ENCODE assay signal across 23 mouse cellular contexts in the genomic region with DNA sequence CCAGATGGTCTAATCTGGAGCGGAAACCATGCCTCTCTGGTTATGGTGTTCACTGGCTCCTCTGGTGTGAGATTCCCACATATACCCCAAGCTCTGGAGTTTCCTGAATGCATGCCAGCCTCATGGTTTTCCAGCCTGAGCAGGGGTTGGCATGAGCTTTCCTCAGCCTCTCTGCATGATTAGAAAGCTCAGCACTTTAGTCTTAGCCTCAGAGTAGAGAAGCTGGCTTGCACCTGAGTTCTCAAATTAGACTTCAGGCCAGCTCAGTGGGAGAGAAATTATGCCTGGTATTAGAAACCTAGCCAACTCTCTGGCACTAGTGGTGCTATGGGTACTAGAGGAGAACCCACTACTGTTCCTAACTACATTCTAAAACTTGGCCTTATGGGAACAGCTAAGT.
A peak's percentile ranks its signal among the peaks of the same experiment; 100 is the strongest.
DNase-seq lines count a peak whose midpoint lies in the region; ATAC-seq and TF ChIP-seq lines count a peak whose summit lies in the region.
"Had no signal": no experiment of that assay in that cellular context is flagged by ENCODE, and none has a peak within 500 bp of the region (broad histone marks: within the 10 kb centered on the region; RNA-seq: fewer than 3 reads in every experiment).

No protein-coding gene starts in this region.

- no peak for ATAC-seq in monocyte, adult 5-6 weeks (replicated peaks; ENCODE audit: insufficient number of reproducible peaks, low FRiP score, low TSS enrichment, poor library complexity, severe bottlenecking)
- ATAC-seq: forebrain, embryonic 14.5 days; intestine, postnatal 0 days had no signal

- no peak for TF ChIP-seq CTCF in heart, adult 2 months (IDR thresholded peaks at IDR 0.05)
- TF ChIP-seq CTCF in cerebellum, adult 2 months (IDR thresholded peaks at IDR 0.05; ENCODE audit: borderline replicate concordance, insufficient read depth, low read depth, low read length), result no peak

- no peak overlapping the region for H3K27ac ChIP-seq in heart, adult 2 months
- no peak overlapping the region for H3K27ac ChIP-seq in cerebellum, adult 2 months (ENCODE audit: insufficient read depth, low read length)
- H3K27ac ChIP-seq: embryonic facial prominence, embryonic 15.5 days; heart, embryonic 15.5 days; hindbrain, embryonic 12.5 days; kidney, embryonic 15.5 days; liver, embryonic 13.5 days; neural tube, embryonic 15.5 days; stomach, embryonic 15.5 days had no signal

- DNase-seq in cerebellum, adult 11 months, result peak; percentile 16
- no peak for DNase-seq in cerebellum, postnatal 4 days (ENCODE audit: low spot score in 2 of 2)
- peak; percentile 13 to 16 for DNase-seq in heart, adult 9 months (ENCODE audit: low spot score in 2 of 2)
- no peak for DNase-seq in heart, adult 2 months
- DNase-seq in cerebellum, adult 2 months, result peak; percentile 33 to 64
- peak; percentile 27 to 45 for DNase-seq in cerebellum, postnatal 36 days
- DNase-seq in kidney, adult 11 months, result no peak
- DNase-seq: adrenal gland, postnatal 10 days; kidney, postnatal 4 days; liver, embryonic 13.5 days; lung, adult 2 months; lung, postnatal 14 days; thymus, adult 2 months; thymus, postnatal 4 days had no signal

- no peaks in the 10 kb centered on the region for H3K27me3 ChIP-seq in heart, adult 2 months (ENCODE audit: control insufficient read depth, insufficient read depth, low read length)
- no peaks in the 10 kb centered on the region for H3K27me3 ChIP-seq in cerebellum, adult 2 months (ENCODE audit: control insufficient read depth, insufficient read depth, low read length)
- H3K27me3 ChIP-seq: heart, embryonic 15.5 days; hindbrain, embryonic 12.5 days; kidney, embryonic 15.5 days; liver, embryonic 13.5 days; neural tube, embryonic 15.5 days; stomach, embryonic 15.5 days had no signal

- no peak for TF ChIP-seq EP300 in heart, adult 2 months (IDR thresholded peaks at IDR 0.05; ENCODE audit: insufficient read depth, low read depth, low read length)

- no peak for TF ChIP-seq POLR2A in heart, adult 2 months (IDR thresholded peaks at IDR 0.05; ENCODE audit: insufficient read depth, low read depth, low read length)
- TF ChIP-seq POLR2A in cerebellum, adult 2 months (IDR thresholded peaks at IDR 0.05; ENCODE audit: borderline replicate concordance, insufficient read depth, low read length), result no peak

- H3K36me3 ChIP-seq in heart, adult 2 months (ENCODE audit: control insufficient read depth, insufficient read depth, low read length), result peaks cover 3% of the 10 kb centered on the region; the same call in 1 of the 2 replicates
- H3K36me3 ChIP-seq: embryonic facial prominence, embryonic 15.5 days; heart, embryonic 15.5 days; stomach, embryonic 15.5 days had no signal

- no peak overlapping the region for H3K4me3 ChIP-seq in heart, adult 2 months
- no peak overlapping the region for H3K4me3 ChIP-seq in cerebellum, adult 2 months (replicated peaks; ENCODE audit: insufficient read depth, low read depth, low read length)
- H3K4me3 ChIP-seq: embryonic facial prominence, embryonic 15.5 days; heart, embryonic 15.5 days; hindbrain, embryonic 12.5 days; kidney, embryonic 15.5 days; liver, embryonic 13.5 days; neural tube, embryonic 15.5 days; stomach, embryonic 15.5 days had no signal

- WGBS in heart, adult 2 months, result 89% methylated on average over 1 of the region's 1 CpGs
- WGBS in cerebellum, adult 2 months, result 43% methylated on average over 1 of the region's 1 CpGs

- H3K4me1 ChIP-seq in heart, adult 2 months (ENCODE audit: control insufficient read depth, insufficient read depth, low read length), result no peaks in the 10 kb centered on the region
- peaks cover 8% of the 10 kb centered on the region for H3K4me1 ChIP-seq in cerebellum, adult 2 months (ENCODE audit: control insufficient read depth, insufficient read depth, low read length)
- H3K4me1 ChIP-seq: heart, embryonic 15.5 days; hindbrain, embryonic 12.5 days; liver, embryonic 13.5 days; neural tube, embryonic 15.5 days; stomach, embryonic 15.5 days had no signal

- intact Hi-C loops in heart, adult 2 months (cut with DNase I), result no loop called here

- H3K9ac ChIP-seq in heart, adult 2 months (ENCODE audit: low read depth, low read length), result no peak overlapping the region
- H3K9ac ChIP-seq: embryonic facial prominence, embryonic 15.5 days; heart, embryonic 15.5 days; hindbrain, embryonic 12.5 days; kidney, embryonic 15.5 days; liver, embryonic 13.5 days; neural tube, embryonic 15.5 days; stomach, embryonic 15.5 days had no signal

- H3K79me2 ChIP-seq in heart, adult 2 months (replicated peaks; ENCODE audit: control insufficient read depth, insufficient read depth, low read length), result no peaks in the 10 kb centered on the region

Comparison
In these comparisons a context has a peak if more than half of its experiments do, and no peak if none do; other contexts are left out.
1. DNase-seq: peak in cerebellum, adult 11 months (single experiment), heart, adult 9 months (2 of 2), cerebellum, adult 2 months (2 of 2) and cerebellum, postnatal 36 days (2 of 2); none in cerebellum, postnatal 4 days (0 of 2), heart, adult 2 months (0 of 2) and kidney, adult 11 months (single experiment).